Mouse (Mus musculus) kidney, postnatal 0 days (tissue): ENCODE results near the gene Gins2. TPM values are rescaled to one million over a fixed set of nuclear protein-coding genes. Genes with fewer than 3 reads are reported as not detected.

Experiments
- ATAC-seq: fragments of 200-750 bp; cut with Nextera tagmentation; replicated peaks from 2 replicates; pipeline ENCODE4 v1.8.0; 2017; ENCODE audit warnings: low read depth, moderate number of reproducible peaks, moderate TSS enrichment, moderate library complexity; ENCODE audit not compliant: low FRiP score
- DNase-seq: peaks from one replicate; pipeline ENCODE4 v3.0.0-alpha.2; 2016; ENCODE audit warnings: low spot score
- H3K27ac ChIP-seq: fragments of 300-500 bp; sonication (generic); 2 replicates; pipeline ENCODE4 v1.5.1; 2014; ENCODE audit warnings: mild to moderate bottlenecking
- H3K27me3 ChIP-seq: fragments of 300-500 bp; sonication (generic); 2 replicates; pipeline ENCODE4 v1.6.1; 2014; ENCODE audit warnings: low read length, mixed read lengths; ENCODE audit not compliant: insufficient read depth
- H3K36me3 ChIP-seq: fragments of 300-500 bp; sonication (generic); 2 replicates; pipeline ENCODE4 v1.6.1; 2014; ENCODE audit warnings: low read length, mixed read lengths; ENCODE audit not compliant: insufficient read depth
- H3K4me1 ChIP-seq: fragments of 300-500 bp; sonication (generic); replicated peaks from 2 replicates; pipeline ENCODE4 v1.6.1; 2014; ENCODE audit warnings: antibody characterized with exemption, low read length, mixed read lengths; ENCODE audit not compliant: insufficient read depth
- H3K4me2 ChIP-seq: fragments of 300-500 bp; sonication (generic); 2 replicates; pipeline ENCODE4 v1.6.1; 2014; ENCODE audit warnings: mild to moderate bottlenecking, low read length, moderate library complexity, mixed read lengths
- H3K4me3 ChIP-seq: fragments of 300-500 bp; sonication (generic); replicated peaks from 2 replicates; pipeline ENCODE4 v1.5.1; 2014; ENCODE audit warnings: low read depth, low read length
- H3K9ac ChIP-seq: fragments of 300-500 bp; sonication (generic); 2 replicates; pipeline ENCODE4 v1.6.1; 2014; ENCODE audit warnings: low read depth, low read length
- H3K9me3 ChIP-seq: fragments of 300-500 bp; sonication (generic); replicated peaks from 2 replicates; pipeline ENCODE4 v1.6.1; 2016; ENCODE audit warnings: low read length, inconsistent platforms, mixed read lengths
- CTCF ChIP-seq: IDR thresholded peaks from 2 replicates; pipeline ENCODE4 v1.5.1; 2016; ENCODE audit warnings: antibody characterized with exemption, low read depth, mild to moderate bottlenecking, moderate library complexity
- WGBS: fragments of 180-500 bp; shearing (Covaris S2); extraction: QIAGEN DNeasy Blood & Tissue Kit; methylation state at CpG from one replicate; pipeline ENCODE4 v1.1.7; 2014; 5-methylcytosine and 5-hydroxymethylcytosine counted together
- polyA plus RNA-seq: library from polyadenylated mRNA; unstranded; fragments of >200 nt; fragmentation: Nextera tagmentation; extraction: Ambion mirVana; gene quantifications from 2 replicates; pipeline ENCODE4 v1.2.1, GENCODE M21; 2015

The Gins2 gene
- polyA plus RNA-seq, result 54.0 and 70.0 TPM in 2 replicates

- peaks cover 10% of the 10 kb centered on the region for H3K4me1 ChIP-seq
- ATAC-seq, result peak; percentile 98
- peak within 1 kb of the TSS; percentile 61 for H3K4me3 ChIP-seq
- H3K9ac ChIP-seq, result peak within 1 kb of the TSS; percentile 74
- H3K4me2 ChIP-seq, result peak within 1 kb of the TSS; percentile 96
- H3K27me3 ChIP-seq, result no peaks in the 10 kb centered on the region
- no peaks in the 10 kb centered on the region for H3K36me3 ChIP-seq
- TF ChIP-seq CTCF, result peak; percentile 40
- under 1% methylated on average over 67 of the region's 67 CpGs for WGBS
- DNase-seq, result peak; percentile 100
- no peaks in the 10 kb centered on the region for H3K9me3 ChIP-seq
- peak within 1 kb of the TSS; percentile 65; the same call in 1 of the 2 replicates for H3K27ac ChIP-seq
Observed at GRCm38 (mm10) chr8:120588908-120589771, at the start of gene Gins2. Gene Gins2 (minus strand): TSS chr8:120589304.

- TF ChIP-seq CTCF, result no peak
- DNase-seq (peak; percentile 33), ATAC-seq (peak; percentile 66)
- H3K9ac ChIP-seq, result peak overlapping the region; percentile 46
- H3K27ac ChIP-seq, result no peak overlapping the region
- no peaks in the 10 kb centered on the region for H3K27me3 ChIP-seq
- no peaks in the 10 kb centered on the region for H3K36me3 ChIP-seq
- H3K4me3 ChIP-seq, result peak overlapping the region; percentile 53
- H3K4me1 ChIP-seq, result peaks cover 8% of the 10 kb centered on the region
- H3K4me2 ChIP-seq, result peak overlapping the region; percentile 96
- H3K9me3 ChIP-seq, result no peaks in the 10 kb centered on the region
- under 1% methylated on average over 38 of the region's 42 CpGs for WGBS
Observed at GRCm38 (mm10) chr8:120634329-120634839, 45.3 kb upstream of the Gins2 start.

- peak; percentile 5 for DNase-seq
Observed at GRCm38 (mm10) chr8:120633665-120634271, 44.7 kb upstream of the Gins2 start.

GRCm38 (mm10) chr8:120632969-120633664 is 44.0 kb upstream of the Gins2 start:
- ATAC-seq, result no peak
- Histone ChIP-seq H3K4me2 (peak overlapping the region; percentile 96), H3K27ac (no peak overlapping the region), H3K4me3 (no peak overlapping the region), H3K36me3 (no peaks in the 10 kb centered on the region), H3K4me1 (peaks cover 8% of the 10 kb centered on the region), H3K27me3 (no peaks in the 10 kb centered on the region), H3K9me3 (no peaks in the 10 kb centered on the region), H3K9ac (no peak overlapping the region)
- no peak for DNase-seq
- no peak for TF ChIP-seq CTCF
- WGBS, result 45% methylated on average over 17 of the region's 17 CpGs

More at GRCm38 (mm10) chr8:120633665-120634271, 44.7 kb upstream of the Gins2 start:
- WGBS, result 2% methylated on average over 44 of the region's 44 CpGs
- H3K27me3 ChIP-seq, result no peaks in the 10 kb centered on the region
- H3K27ac ChIP-seq, result no peak overlapping the region
- no peaks in the 10 kb centered on the region for H3K36me3 ChIP-seq
- no peaks in the 10 kb centered on the region for H3K9me3 ChIP-seq
- H3K4me2 ChIP-seq, result peak overlapping the region; percentile 96
- no peak for TF ChIP-seq CTCF
- ATAC-seq, result peak; percentile 22; the same call in 1 of the 2 replicates
- peaks cover 8% of the 10 kb centered on the region for H3K4me1 ChIP-seq
- H3K4me3 ChIP-seq, result peak overlapping the region; percentile 53
- H3K9ac ChIP-seq, result peak overlapping the region; percentile 46

- TF ChIP-seq CTCF, result no peak
- ATAC-seq (no peak), DNase-seq (no peak)
- peaks cover 8% of the 10 kb centered on the region for H3K4me1 ChIP-seq
- H3K27me3 ChIP-seq, result no peaks in the 10 kb centered on the region
- H3K36me3 ChIP-seq, result no peaks in the 10 kb centered on the region
- H3K27ac ChIP-seq, result no peak overlapping the region
- H3K9me3 ChIP-seq, result no peaks in the 10 kb centered on the region
- no peak overlapping the region for H3K4me3 ChIP-seq
- 83% methylated on average over 21 of the region's 21 CpGs for WGBS
- no peak overlapping the region for H3K4me2 ChIP-seq
- H3K9ac ChIP-seq, result no peak overlapping the region
Observed at GRCm38 (mm10) chr8:120631441-120632375, 42.6 kb upstream of the Gins2 start.
